Mouse (Mus musculus): Measurements from ENCODE around the gene Gm7075. TPM values are rescaled to one million over a fixed set of nuclear protein-coding genes. Genes with fewer than 3 reads are reported as not detected.
"Not testable (repeated sequence)": the region's sequence is repeated elsewhere in the genome, so short reads cannot be mapped to it uniquely, and the experiment has no call there.

The Gm7075 gene
- not detected in 2 replicates for polyA plus RNA-seq (2015; fragmentation: Nextera tagmentation; extraction: Ambion mirVana)

DNA sequence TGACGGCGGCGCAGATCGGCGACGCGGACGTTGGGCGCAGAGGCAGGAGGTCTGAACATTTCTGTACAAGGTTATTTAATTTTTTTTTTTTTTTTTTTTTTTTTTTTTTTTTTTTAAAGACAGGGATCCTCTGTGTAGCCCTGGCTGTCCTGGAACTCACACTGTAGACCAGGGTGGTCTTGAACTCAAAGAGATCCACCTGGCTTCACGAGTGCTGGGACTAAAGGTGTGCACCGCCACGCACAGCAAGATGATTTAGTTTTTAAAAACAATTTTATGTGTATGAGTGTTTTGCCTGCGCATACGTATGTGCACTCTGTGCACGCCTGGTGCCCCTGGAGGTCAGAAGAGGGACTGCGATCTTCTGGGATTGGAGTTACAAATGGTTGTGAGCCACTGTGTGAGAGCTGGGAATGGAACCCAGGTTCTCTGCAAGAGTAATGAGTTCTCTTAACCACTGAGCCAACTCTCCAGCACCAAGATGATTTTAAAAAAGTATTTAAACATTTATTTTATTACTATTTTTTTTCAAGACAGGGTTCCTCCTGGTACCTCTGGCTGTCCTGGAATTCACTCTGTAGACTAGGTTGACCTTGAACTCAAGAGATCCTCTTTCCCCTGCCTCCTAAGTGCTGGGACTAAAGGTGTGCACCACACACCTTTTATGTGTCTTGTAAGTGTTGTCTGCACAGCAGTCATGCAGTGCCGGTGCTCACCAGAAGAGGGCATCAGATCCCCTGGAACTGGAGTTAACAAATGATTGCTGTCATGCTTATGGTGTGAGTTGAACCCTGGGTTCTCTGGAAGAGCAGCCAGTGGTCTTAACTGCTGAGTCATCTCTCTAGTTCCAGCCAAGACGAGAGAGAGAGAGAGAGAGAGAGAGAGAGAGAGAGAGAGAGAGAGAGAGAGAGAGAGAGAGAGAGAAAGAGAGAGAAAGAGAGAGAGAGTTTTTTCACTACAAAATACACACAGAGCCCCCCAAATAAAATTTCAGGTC is at the start of gene Gm7075:
Gm7075 (minus strand) TSS at position 51 of the 997 bp plus-strand sequence.
- Histone ChIP-seq H3K36me3 (no peaks in the 10 kb centered on the region), H3K9ac (no peak within 1 kb of the TSS), H3K4me2 (no peak within 1 kb of the TSS), H3K27ac (no peak within 1 kb of the TSS), H3K4me1 (replicated peaks) (no peaks in the 10 kb centered on the region), H3K9me3 (replicated peaks) (no peaks in the 10 kb centered on the region), H3K27me3 (no peaks in the 10 kb centered on the region), H3K4me3 (no peak within 1 kb of the TSS)
- 80% methylated on average over 18 of the region's 18 CpGs for WGBS
- ATAC-seq (replicated peaks; ENCODE audit: insufficient number of reproducible peaks, insufficient read depth, low FRiP score, low read depth): no peak

DNA sequence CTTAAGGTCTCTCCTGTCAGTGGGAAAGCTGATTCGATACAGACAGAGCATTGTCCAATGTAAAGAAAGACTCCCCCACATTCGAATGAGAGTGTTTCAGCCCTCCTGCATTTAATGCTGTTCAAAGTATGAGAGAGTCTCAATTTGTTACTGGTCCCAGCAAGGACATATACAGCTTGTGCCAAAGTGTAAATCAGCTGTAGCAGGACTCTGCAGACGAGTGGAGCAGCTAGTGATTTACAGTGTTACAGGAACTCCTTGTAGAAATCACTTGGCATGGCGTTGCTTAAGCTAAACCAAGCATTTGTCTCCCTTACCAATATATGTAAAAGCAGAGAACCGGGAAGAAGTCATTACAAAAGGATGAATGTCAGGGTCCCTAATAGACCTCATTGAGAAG is 39.3 kb upstream of the Gm7075 start:
- Histone ChIP-seq H3K4me3 (no peak overlapping the region; the same call in 1 of the 2 replicates), H3K4me2 (peak overlapping the region; percentile 60), H3K4me1 (replicated peaks) (peaks cover 15% of the 10 kb centered on the region), H3K9ac (no peak overlapping the region), H3K27ac (peak overlapping the region; percentile 60), H3K27me3 (no peaks in the 10 kb centered on the region), H3K36me3 (no peaks in the 10 kb centered on the region), H3K9me3 (replicated peaks) (no peaks in the 10 kb centered on the region)
- no peak for ATAC-seq (replicated peaks; ENCODE audit: insufficient number of reproducible peaks, insufficient read depth, low FRiP score, low read depth)
- 49% methylated on average over 5 of the region's 5 CpGs for WGBS

DNA sequence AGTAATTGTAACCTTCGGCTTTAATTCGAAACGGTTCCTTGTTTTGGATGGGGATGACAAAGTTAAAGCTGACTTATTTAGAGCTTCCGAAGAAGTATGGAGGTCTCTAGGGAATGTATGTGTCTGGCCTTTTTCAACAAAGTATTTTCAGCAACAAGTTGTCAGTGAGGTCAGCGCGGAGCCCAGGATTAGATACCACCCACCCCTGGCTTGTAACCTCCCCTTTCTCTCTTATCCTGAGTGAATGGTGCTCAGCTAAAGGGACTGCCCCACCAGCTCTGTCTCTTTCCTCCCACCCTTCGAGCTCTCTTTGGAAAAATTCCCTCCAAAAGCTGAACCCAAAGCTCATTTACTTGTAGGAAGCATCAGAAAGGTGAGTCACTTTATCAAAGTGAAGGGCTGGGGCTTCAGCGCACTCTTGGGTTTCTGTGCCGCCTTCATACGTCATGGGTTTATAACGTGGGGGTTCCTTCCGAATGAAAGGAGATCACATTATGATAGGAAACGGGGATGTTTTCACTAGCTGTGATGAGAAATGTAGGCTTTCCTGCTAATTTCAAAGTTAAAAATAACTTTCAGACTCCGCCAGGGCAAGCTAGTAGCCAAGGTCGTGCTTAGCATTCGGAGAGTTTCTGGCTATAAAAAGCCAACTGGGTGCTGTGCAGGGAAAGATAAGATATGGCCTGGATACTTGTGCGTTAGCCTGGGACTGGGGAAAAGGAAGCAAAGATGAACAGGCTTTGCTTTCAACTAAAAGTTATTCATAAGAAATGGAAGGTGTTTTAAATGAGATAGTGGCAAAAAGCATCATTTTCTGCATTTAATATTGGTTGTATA is 35.9 kb upstream of the Gm7075 start:
- WGBS: 13% methylated on average over 17 of the region's 17 CpGs

DNA sequence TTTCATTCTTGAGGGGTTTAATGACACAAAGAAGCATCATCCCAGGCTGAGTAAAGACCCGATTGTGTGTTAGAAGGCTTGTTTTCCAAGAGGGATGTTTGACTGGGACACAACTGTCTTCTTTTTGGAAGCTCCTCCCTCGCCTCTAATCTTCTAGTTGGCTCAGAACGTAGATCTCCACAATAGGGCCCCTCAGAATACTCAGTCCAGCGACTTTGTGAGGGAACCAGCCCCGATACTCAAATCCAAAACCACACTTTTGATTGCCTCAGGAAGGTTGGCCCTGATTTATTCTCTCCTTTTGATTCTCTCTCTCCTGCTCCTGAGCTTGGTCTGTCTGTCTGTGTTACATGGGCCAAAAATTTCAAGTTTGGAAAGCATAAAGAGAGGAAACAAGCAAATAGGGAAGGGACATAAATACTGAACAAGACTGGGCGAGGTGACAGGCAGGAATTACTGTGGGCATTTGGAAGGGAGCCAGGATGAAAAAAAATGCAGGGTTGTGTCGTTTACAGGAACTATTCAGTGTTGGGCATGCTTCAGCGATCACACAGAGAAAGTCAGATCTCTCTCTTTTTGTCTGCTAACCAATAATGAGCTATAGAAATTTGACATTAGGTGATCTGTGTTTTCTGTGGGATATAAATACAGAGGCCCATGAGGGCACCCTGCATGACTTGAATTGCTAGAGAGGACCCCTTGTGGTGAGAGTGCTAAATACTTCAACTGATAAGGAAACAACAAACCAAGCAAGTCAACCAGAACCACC is 33.7 kb upstream of the Gm7075 start:
- H3K9me3 ChIP-seq (replicated peaks): no peaks in the 10 kb centered on the region
- H3K4me2 ChIP-seq: 0 out of 2 replicates have a peak overlapping the region, but pooled peaks have one; percentile 8
- ATAC-seq (replicated peaks; ENCODE audit: insufficient number of reproducible peaks, insufficient read depth, low FRiP score, low read depth): no peak
- no peak overlapping the region for H3K4me3 ChIP-seq
- H3K27ac ChIP-seq: peak overlapping the region; percentile 97
- H3K9ac ChIP-seq: peak overlapping the region; percentile 36; the same call in 1 of the 2 replicates
- H3K4me1 ChIP-seq (replicated peaks): peaks cover 19% of the 10 kb centered on the region
- WGBS: 39% methylated on average over 8 of the region's 8 CpGs
- no peaks in the 10 kb centered on the region for H3K27me3 ChIP-seq
- no peaks in the 10 kb centered on the region for H3K36me3 ChIP-seq

More for the DNA sequence above, 35.9 kb upstream of the Gm7075 start:
- no peaks in the 10 kb centered on the region for H3K36me3 ChIP-seq
- peak overlapping the region; percentile 60 for H3K9ac ChIP-seq
- H3K9me3 ChIP-seq (replicated peaks): no peaks in the 10 kb centered on the region
- H3K27ac ChIP-seq: peak overlapping the region; percentile 97
- peak; percentile 89 for ATAC-seq (replicated peaks; ENCODE audit: insufficient number of reproducible peaks, insufficient read depth, low FRiP score, low read depth)
- H3K4me3 ChIP-seq: peak overlapping the region; percentile 52
- no peaks in the 10 kb centered on the region for H3K27me3 ChIP-seq
- peaks cover 24% of the 10 kb centered on the region for H3K4me1 ChIP-seq (replicated peaks)
- peak overlapping the region; percentile 60 for H3K4me2 ChIP-seq

DNA sequence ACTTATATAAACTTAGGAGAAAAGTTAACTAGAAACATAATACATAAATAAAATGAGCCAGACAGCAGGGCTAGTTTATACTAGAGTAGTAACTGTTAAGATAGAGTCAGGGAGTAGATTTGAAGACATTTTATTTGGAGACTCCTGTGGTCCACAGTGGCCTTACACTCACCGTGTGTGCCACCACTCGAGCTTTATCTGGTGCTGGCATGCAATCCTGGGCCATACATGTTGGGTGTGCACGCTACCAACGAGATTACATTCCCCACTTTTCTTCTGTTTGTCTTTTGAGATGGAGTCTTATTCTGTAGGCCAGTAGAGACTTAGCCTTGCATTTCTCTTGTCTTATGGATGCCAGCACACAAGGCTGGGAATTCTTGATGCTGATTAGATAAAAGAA is 32.3 kb upstream of the Gm7075 start:
- ATAC-seq (replicated peaks; ENCODE audit: insufficient number of reproducible peaks, insufficient read depth, low FRiP score, low read depth): no peak
- peaks cover 16% of the 10 kb centered on the region for H3K4me1 ChIP-seq (replicated peaks)
- H3K36me3 ChIP-seq: no peaks in the 10 kb centered on the region
- H3K4me2 ChIP-seq: no peak overlapping the region
- no peak overlapping the region for H3K9ac ChIP-seq
- H3K9me3 ChIP-seq (replicated peaks): no peaks in the 10 kb centered on the region
- no peak overlapping the region for H3K4me3 ChIP-seq
- no peak overlapping the region for H3K27ac ChIP-seq
- no peaks in the 10 kb centered on the region for H3K27me3 ChIP-seq
- WGBS: 73% methylated on average over 4 of the region's 4 CpGs

DNA sequence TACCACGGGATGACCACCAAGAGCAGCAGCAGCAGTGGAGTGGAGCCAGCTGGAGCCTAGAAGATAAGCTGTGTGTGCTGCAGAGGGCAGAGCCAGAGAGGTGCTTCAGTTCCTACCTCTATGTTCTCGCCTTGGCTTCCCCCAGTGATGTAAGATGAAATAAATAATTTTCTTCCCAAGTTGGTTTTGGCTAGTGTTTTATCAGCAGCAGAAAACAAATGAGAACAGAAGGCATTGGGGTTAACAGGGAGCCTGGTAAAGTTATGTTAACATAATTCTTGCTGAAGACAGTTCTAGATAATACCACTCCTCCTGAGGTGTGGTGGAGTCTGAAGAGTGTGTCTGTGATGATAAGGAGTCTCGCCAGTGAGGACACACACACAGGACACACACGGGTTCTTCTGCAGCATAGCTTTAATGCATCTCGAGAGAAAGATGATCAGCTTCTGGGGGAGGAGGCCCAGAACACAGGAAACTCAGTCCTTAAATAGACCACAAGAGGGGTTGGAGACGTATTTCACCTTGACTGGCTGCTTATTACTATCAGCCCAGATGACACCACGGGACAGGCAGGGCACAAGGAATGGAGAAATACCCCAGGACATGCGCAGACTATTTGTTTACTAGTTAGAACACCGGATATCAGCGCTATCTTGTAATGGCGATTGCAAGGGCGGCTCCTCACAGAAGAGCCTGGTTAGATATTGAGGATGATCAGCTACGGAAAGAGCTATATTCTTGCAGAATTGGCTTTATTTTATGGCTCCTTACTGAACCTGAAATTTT is 23.2 kb upstream of the Gm7075 start:
- H3K4me1 ChIP-seq (replicated peaks); H3K9me3 ChIP-seq (replicated peaks); H3K4me3 ChIP-seq; H3K36me3 ChIP-seq; ATAC-seq (replicated peaks; ENCODE audit: insufficient number of reproducible peaks, insufficient read depth, low FRiP score, low read depth); H3K27ac ChIP-seq; H3K27me3 ChIP-seq; H3K4me2 ChIP-seq; H3K9ac ChIP-seq: not testable (repeated sequence)
- WGBS: 77% methylated on average over 13 of the region's 13 CpGs

DNA sequence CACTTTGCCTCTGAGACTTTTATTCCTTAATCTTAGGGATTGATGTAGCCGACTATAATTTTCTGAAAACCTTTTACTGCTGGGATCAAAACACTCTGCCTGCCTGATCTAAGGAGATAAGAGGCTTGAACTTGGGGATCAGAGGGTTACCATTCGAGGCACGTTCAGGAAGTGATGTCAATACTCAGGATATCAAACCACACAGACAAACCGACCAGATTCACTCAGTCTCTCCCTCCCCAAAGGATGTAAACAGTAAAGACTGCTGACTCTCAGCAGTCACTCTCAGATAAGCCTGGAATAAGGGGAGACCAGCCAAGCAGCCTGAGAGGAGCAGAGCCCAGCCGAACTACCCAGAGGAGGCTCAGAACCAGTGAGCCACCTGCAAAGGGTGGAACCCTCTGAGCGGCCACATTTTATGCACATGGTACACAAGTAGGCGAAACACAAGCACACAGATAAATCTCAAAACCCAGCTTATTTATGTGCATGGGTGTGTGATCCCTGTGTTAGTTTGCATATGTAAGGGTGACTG is 18.2 kb upstream of the Gm7075 start:
- Histone ChIP-seq H3K4me1 (replicated peaks) (no peaks in the 10 kb centered on the region), H3K36me3 (no peaks in the 10 kb centered on the region), H3K9me3 (replicated peaks) (no peaks in the 10 kb centered on the region), H3K27me3 (no peaks in the 10 kb centered on the region), H3K9ac (no peak overlapping the region), H3K4me3 (no peak overlapping the region), H3K4me2 (no peak overlapping the region), H3K27ac (no peak overlapping the region)
- no peak for ATAC-seq (replicated peaks; ENCODE audit: insufficient number of reproducible peaks, insufficient read depth, low FRiP score, low read depth)
- 49% methylated on average over 7 of the region's 7 CpGs for WGBS

DNA sequence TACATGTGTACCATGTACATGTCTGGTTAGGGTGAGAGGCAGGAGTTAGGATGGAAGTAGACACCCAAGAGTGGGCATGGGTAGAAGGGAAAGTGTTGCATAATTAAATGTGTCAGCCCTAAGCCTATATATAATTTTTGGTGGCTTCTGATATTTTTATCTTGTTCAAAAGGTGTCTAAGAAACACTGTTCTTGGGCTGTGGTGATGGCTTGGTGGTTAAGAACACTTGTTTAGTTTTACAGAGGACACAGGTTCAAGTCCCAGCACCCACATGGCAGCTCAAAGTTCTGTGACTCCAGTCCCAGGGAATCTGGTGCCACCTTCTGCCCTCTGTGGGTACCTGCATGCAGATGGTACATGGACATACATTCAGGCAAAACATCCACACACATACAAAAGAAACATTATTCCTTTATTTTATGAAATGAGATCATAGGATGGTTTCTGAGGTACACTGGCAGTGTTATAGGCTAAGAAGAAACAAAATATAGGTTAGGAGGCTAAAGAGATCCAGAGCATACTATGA is 17.2 kb upstream of the Gm7075 start:
- H3K4me2 ChIP-seq: no peak overlapping the region
- no peak overlapping the region for H3K9ac ChIP-seq
- H3K36me3 ChIP-seq: no peaks in the 10 kb centered on the region
- H3K4me1 ChIP-seq (replicated peaks): no peaks in the 10 kb centered on the region
- no peaks in the 10 kb centered on the region for H3K9me3 ChIP-seq (replicated peaks)
- no peak for ATAC-seq (replicated peaks; ENCODE audit: insufficient number of reproducible peaks, insufficient read depth, low FRiP score, low read depth)
- no peak overlapping the region for H3K27ac ChIP-seq
- no peaks in the 10 kb centered on the region for H3K27me3 ChIP-seq
- no peak overlapping the region for H3K4me3 ChIP-seq

DNA sequence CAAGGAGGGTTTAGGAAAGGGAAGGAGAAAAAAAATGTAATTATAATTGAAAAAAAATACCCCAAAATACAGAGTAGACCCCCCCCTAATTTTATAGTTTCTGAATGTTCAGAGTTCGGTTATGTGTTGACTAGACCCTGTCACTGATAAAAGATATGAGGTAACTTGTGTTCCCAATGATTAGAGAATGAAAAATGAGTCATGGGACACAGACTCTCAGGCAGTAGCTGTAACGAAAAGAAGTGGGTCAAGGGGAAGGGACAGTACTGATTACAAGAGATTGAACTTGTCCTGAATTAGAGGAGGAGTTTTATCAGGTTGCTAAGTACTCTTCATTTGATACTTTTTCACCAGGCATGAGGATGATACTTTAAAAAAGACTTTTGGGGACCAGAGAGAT is 11.3 kb upstream of the Gm7075 start:
- 50% methylated on average over 2 of the region's 2 CpGs for WGBS
- H3K4me2 ChIP-seq: no peak overlapping the region
- no peaks in the 10 kb centered on the region for H3K36me3 ChIP-seq
- H3K4me1 ChIP-seq (replicated peaks): 0 out of 2 replicates have a peak, but pooled peaks cover 3% of the 10 kb centered on the region
- no peak overlapping the region for H3K4me3 ChIP-seq
- H3K9me3 ChIP-seq (replicated peaks): no peaks in the 10 kb centered on the region
- no peak for ATAC-seq (replicated peaks; ENCODE audit: insufficient number of reproducible peaks, insufficient read depth, low FRiP score, low read depth)
- no peaks in the 10 kb centered on the region for H3K27me3 ChIP-seq
- H3K27ac ChIP-seq: no peak overlapping the region
- no peak overlapping the region for H3K9ac ChIP-seq

DNA sequence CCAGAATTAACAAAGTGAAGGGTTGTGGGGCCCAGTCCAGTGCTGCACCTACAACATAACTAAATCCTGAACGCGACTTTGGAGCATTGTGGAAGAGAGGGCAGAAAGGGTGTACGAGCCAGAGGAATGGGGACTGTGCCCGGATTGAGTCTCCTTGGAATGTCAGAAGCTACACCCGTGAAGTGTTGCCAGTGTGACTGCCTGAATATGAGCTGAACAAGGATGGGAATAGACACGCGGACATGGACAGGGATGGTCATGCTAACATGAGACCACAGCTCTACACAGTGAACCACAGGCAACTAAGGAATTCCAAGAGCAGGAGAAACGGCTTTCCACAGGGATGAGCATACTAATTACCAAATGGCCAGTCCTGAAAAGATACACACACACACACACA is 10.5 kb upstream of the Gm7075 start:
- H3K4me1 ChIP-seq (replicated peaks): 0 out of 2 replicates have a peak, but pooled peaks cover 3% of the 10 kb centered on the region
- H3K9ac ChIP-seq: no peak overlapping the region
- H3K4me3 ChIP-seq: no peak overlapping the region
- ATAC-seq (replicated peaks; ENCODE audit: insufficient number of reproducible peaks, insufficient read depth, low FRiP score, low read depth): no peak
- no peak overlapping the region for H3K4me2 ChIP-seq
- H3K27me3 ChIP-seq: no peaks in the 10 kb centered on the region
- no peaks in the 10 kb centered on the region for H3K9me3 ChIP-seq (replicated peaks)
- 86% methylated on average over 8 of the region's 8 CpGs for WGBS
- no peaks in the 10 kb centered on the region for H3K36me3 ChIP-seq
- no peak overlapping the region for H3K27ac ChIP-seq
